Mouse (Mus musculus) neutrophil, adult 5-6 weeks (primary cell): Measurements from ENCODE around the gene B3glct. TPM values are rescaled to one million over a fixed set of nuclear protein-coding genes. Genes with fewer than 3 reads are reported as not detected.

Source experiments
- ATAC-seq: fragments of 151-379, 151-347 bp; 2 replicates; pipeline ENCODE4 v1.8.0; 2017; ENCODE audit warnings: mild to moderate bottlenecking, moderate TSS enrichment; ENCODE audit not compliant: insufficient number of reproducible peaks, poor library complexity, low FRiP score, severe bottlenecking; ENCODE audit errors: extremely low read depth
- total RNA-seq: library from RNA; stranded (forward); fragments of 200-1000 nt; gene quantifications from 2 replicates; pipeline ENCODE4 v1.2.3, GENCODE M21; 2017

B3glct gene
- total RNA-seq, 1 experiment from 2014 or later, result 2.7 TPM

DNA sequence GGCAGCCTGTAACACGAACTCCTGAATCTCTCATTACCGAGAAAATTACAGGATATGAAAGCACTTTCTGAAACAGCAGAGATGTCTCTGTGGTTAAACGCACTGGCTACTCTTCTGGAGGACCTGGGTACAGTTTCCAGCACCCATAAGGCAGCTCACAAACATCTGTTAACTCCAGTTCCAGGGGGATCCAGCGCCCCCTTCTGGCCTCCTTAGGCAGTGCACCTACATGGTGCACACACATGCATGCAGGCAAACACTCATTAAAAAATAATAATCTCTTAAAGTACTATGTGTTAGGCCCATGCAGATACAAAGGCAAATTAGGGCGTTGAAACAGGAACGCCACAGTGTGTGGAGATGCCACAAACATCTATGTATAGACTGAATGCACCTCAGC lies 16.6 kb upstream of the B3glct start:
- no peak for ATAC-seq

DNA sequence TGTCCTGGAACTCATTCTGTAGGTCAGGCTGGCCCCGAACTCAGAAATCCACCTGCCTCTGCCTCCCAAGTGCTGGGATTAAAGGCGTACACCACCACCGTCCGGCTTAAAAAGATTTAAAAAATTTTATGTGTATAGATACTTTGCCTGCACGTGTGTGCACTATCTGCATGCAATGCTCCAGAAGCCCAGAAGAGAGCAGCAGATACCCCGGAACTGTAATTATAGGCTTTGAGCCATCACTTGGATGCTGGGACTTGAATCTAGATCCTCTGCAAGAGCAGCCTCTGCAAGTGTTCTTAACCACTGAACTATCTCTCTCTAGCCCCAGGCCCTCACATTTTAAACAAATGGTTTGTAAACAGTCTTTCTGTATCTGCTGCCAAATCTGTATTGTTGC lies 15.1 kb upstream of the B3glct start:
- no peak for ATAC-seq

DNA sequence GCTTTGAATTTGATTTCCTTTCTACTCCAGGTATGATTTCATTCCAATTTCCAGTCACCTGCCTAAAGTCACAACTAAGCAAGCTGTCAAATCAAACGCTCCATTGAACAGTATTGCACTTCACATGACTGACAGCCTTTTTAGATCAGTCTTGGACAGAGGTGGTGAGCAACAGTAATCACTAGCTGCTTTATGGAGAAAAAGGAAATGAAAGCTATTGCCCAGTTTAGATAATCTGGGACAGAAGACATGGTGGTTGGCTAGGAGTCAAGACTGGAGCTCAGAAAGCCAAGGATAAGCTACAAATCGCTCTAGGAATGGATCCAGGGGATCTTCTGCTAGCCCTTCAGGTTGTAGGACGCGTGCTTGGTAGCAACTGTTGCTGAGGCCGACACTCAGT lies 14.6 kb upstream of the B3glct start:
- ATAC-seq, result no peak

DNA sequence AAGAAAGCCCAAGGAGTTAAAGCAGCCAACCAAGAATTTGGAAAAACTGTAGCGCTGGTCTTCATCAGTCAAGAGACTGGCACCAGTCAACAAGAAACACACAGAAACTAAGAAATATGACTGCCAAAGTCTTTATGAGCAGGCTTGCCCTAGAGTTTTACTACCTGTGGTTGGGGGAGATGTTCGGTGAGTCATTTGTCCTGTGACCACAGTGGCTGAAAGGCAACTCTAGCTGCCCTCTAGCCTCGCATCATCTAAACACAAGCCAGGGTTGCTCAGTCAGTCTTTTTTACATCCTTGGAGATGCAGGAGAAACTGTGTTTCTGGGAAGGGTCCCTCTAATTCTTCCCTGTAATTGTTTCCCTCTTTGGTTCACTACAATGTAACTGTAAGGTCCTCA lies 834 bp upstream of the B3glct start:
- ATAC-seq, result no peak

DNA sequence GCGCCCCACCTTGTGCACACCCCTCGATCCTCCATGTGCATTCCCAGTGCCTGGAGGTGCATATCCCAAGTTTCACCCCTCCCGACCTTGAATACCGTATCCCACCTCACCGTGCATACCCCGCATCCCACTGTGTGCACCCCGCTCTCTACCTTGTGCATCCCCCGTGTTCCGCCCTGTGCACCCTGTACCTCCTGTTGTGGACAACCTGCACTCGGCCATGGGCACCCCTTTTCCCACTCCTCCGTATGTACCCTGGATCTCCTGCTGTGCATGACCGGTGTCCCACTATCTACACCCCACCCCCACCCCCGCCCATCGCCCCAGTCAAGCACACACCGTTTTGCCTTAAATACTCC lies 939 bp downstream of the B3glct start:
- no peak for ATAC-seq

DNA sequence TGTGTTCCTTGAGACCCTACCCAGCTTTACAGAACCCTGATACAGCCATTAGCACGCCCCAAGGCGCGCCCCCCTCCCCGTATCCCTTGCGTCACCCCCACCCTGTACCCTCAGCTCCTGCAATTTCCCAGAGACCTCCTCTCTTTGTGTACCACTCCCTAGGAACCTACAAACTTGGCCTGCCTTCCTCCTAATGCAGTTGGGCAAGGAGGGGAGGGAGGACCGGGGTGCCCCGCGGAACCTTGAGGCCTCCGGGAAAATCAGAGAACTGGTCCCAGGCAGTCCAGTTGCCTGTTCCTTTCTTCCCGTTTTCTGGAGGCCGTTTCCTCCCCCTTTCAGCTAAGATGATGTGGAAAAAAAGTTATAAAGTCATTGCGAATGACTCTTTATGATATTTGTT lies 1.3 kb downstream of the B3glct start:
- ATAC-seq, result no peak

DNA sequence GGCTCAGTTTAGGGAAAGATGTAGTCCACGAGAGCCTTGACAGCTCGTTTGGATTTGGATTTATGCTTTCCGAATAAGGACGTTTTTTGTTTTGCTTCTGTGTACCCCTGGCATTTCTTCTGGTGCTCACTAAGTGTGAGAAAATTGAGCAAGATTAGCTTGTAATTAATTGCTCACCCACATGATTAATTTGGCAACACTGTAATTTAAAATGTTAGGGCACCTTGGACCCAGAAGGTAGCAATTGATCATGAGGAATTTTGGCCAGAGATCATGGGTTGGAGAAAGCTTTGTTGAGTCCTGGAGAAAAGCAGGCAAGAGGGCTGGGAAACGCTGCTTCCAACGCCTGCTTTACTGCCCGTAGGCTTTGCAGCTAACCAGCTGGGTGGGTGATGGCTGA lies 1.9 kb downstream of the B3glct start:
- no peak for ATAC-seq

DNA sequence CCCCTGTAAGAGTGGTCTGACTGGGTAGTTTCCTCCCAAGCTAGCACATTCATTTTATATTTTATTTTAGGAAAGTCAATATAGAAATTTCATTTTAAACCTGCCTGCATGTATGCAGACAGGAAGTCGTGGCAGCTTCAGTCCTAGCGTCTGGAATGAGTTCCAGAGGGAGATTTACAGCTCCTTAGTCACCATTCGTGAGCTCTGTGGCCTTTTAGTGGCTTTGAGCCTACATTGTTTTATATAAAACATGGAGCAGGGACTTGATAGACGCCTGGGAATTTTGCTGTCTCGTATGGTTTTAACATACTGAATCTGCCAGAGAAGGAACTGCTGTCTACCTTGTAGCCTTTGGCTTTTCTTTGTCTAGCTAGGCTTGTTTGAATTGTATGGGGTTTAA lies 2.9 kb downstream of the B3glct start:
- ATAC-seq, result no peak

DNA sequence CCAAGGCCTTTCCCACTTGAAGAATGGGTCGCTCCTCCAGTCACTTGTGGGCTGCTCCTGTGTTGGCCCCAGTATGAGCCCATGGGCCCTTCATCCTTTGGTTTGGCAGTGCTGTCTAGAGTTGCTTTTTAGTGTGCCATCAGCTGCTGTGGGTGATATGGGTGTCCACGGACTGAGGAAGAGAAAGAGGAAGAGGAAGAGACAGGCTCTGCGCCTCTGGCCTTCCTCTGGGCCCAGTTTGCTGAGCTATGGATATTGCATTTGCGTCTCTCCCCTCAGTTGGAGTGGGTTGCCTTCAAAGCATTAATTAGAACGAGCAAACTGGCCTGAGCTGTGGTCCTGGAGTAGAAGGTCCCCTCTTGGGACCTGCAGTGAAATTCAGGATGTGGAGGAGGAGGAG lies 11.8 kb downstream of the B3glct start:
- ATAC-seq, result no peak

DNA sequence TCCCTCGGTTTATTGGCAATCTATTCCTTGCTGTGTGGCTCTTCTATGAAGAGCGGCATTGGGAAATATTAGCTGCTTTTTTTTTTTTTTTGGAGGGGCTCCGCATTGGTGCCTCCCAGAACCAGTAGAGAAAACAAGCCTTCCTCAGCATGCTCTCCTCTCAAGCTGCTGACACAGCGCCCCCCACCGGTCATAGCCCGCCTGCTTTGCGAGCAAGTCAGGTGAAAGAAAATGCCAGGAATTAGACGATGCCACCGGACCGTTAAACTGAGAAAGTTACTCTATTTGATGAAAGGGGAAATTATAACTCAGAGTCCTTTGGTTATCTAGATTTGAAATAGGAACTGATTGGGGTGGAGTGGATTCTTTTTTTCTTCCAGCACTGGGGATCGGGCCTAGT lies 14.5 kb downstream of the B3glct start:
- ATAC-seq, result no peak

DNA sequence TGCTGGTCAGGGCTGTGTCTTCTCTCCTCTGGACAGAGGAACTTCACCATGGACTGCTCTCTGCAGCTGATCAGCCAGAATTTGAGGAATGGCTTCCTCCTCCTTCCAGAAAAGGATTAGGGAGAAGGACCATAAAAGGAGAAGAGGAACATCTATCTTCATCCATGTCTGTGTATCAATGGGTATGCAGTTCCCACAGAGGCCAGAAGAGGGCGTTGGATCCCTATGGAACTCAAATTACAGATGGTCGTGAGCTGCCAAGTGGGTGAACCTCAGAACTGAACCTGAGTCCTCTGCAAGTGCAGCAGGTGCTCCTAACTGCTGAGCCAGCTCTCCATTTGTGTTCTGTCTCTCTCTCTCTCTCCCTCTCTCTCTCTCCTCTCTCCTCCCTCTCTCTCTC lies 15.2 kb downstream of the B3glct start:
- ATAC-seq, result no peak

DNA sequence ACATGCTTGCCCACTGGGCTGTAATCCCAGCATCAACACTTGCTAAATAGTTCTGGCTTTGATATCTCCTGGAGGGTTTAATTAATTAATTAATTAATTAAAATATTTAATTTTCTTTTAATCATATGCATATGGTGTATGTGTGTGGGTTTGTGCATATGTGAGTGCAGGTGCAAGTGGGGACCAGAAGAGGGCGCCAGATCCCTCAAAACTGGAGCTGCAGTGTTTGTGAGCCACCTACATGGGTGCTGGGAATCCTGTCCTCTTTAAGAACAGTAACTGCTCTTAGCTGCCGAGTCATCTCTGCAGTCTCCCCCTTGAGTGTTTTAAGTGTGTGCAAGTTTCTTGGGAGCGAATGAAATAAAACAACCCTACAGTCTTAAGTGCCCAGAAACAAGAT lies 15.9 kb downstream of the B3glct start:
- no peak for ATAC-seq

DNA sequence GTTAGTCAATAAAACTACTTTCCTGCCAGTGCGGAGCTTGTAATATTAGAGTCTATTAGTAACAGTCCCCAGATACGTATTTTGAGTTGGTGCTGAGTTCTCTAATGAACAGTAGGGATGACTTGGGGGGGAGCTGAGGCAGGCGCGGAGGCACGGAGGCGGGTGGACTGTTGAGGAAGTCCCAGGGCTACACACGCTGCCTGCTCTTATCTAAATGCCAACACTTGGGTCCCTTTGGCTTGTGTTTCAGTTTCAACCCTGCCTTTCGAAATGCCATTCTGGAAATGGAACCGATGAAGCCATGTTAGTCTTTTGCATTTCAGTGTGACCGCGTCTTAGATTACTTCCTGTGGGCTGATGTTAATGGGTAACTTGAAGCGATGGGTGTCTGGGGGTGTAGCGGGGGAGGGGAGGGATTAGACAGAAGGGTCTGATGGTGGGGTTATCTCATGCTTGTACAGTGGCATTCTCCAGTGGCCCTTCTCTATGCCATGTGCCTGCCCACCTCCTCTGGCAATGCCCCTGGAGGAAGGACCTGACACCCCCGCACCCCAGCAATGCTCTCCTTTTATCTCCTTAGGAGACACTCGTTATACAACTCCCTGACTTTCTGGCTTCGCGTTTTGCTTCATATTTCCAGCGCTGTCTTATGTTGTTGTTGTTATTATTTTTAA lies 17.2 kb downstream of the B3glct start:
- ATAC-seq, result no peak

DNA sequence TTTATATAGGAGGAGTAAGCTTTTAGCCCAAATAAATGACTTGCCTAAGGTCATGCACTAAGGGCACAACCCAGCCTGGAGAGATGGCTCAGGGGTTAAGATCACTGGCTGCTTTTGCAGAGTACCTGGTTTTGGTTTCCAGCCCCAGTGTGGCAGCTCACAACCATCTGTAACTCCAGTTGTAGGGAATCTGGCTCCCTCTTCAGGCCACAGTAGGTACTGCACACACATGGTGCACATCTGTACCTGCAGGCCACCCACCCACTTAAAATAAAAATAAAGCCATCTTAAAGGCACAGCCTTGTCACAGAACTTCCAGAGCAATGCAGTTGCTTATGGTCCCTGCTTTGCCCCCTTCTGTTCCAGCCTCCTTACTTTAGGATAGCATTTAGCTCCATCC lies 24.7 kb downstream of the B3glct start:
- ATAC-seq, result no peak

DNA sequence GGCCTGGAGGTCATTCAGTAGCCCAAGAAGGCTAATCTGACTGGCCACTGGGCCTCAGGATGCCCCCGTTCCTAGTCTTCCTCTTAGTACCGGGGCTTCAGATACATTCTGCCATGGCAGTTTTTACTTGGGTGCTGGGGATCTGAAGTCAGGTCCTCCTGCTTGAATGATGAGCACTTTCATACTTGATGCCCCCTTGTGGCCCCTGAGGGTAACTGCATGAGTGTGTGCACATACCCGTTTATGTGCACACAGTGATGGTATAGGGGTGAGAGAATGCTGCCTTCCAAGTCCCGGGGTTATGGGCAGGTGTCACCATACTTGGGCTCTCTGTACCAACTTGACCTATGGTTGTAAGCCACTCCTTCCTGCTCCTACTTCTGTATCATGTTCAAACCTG lies 33.5 kb downstream of the B3glct start:
- no peak for ATAC-seq

DNA sequence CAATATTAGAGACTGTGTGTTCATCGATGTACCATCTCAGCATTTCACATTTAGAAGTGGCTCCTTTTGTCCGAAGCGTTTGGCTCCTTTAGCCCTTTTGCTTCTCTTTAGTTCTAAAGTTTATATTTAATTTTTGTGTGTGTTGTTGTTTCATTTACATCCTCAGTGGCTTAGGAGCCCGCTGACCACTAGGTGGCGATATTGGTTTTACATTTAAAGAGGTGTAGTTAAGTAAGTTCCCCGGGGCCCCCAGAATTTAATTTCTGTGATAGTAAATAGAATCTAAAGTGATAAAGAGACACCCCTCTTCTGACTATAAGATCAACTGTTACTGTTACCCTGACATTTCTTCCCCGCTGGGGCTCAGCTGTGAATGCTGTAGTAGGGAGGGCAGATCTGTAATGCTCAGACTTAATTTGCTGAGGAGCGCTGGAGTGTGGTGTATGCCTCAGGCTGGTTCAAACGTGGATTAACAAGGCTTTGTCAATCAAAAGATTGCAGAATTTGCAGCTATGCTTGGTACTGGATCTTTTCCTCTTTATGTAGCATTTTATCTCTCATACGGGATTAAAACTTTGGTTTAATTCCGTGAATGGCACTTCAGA lies 35.2 kb downstream of the B3glct start:
- no peak for ATAC-seq

DNA sequence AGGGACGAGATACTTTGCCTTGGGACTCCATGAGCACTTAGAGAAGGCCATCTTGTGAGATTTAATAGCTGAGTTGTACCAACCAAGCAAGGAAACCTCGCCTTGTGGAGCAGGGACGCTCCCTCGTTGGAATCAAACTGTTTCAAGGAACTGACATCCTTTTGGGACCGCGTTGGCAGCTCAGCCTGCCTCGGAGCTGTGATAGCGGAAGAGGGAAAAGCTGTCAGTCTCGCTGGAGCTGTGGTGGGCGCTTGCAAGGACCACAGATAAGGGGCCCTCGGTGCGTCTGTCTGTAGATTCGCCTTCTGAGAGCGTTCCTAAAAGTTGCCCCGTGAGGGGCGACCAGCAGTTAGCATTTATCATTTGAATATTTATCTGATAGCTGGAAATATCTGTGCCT lies 35.8 kb downstream of the B3glct start:
- no peak for ATAC-seq

DNA sequence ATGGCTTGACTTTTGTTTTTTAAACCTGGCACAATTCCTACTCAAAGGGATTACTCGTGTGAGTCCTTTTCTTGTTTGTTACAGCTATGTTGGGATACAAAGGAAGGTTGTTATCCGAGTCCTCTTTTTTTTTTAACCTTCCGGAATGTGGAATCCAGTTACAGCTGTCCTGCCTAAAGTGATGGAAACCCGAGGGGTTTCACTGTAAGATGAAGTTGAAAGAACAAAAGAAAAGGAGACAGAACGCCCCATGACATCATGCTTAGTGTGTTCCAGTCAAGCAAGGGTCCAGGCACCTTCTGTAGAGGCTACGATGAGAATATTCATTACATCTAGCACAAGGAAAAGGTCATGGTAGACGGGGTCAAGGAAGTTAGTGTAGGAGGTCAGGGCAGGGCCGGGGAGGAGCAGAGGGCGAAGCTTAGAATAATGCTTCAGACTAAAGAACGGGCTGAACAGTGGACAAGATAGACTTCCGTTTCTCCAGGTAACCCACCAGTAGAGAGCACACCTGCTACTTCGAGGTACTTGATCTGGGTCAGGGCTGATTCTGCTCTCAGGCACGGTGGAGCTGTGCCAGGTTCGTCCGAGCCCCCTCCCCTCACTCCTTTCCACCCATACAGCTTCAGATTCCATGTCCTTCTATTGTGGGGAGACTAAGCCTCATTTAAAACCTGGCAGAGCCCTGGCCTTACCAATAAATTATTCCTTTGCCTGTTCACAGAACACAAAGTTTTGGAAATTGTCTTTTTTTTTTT lies 37.7 kb downstream of the B3glct start:
- no peak for ATAC-seq

DNA sequence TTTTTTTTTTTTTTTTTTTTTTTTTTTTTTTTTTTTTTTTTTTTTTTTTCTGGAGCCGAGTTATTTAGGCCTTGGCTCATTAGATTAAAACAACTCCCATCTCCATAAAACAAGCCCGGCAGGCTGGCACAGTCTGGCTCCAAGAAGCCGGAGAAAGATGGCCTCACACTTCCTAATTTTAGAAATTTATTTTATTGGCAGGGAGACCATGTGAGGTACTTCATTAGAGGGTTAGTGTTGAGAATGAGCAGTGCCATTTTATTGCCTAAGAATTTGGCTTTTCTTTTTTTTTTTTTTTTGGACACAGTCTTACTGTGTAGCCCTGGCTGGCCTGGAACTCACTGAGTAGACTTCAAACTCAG lies 38.3 kb downstream of the B3glct start:
- no peak for ATAC-seq

DNA sequence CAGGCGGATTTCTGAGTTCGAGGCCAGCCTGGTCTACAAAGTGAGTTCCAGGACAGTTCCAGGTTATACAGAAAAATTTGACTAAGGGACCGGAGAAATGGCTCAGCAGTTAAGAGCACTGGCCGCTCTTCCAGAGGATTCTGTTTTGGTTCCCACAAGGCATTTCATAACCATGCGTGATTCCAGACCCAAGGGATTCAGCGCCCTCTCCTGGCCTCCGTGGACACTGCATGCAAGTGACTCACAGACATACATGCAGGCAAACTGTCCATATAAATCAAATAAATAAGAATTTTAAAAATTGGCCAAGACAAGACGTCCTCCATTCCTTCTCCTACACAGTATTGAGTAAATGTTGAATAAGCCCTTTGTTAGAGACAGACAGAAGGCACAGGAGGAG lies 53.7 kb downstream of the B3glct start:
- no peak for ATAC-seq

DNA sequence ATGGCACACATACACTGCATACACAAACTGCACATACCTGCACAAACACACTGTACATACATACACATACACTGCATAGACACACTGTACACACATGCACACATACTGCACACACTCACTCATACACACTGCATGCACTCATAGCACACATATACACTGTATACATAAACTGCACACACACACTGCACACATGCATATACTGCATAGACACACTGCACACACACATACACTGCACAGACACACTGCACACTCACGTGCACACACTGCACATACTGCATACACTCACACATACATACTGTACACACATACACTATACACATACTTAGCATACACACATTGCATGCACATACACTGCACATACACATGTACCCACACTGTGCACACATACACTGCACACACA lies 59.2 kb downstream of the B3glct start:
- ATAC-seq, result no peak
